Mouse (Mus musculus) forelimb bud, embryonic 11.5 days (tissue): ENCODE measurements around the gene Ttyh2.

Experiments used
- DNase-seq: peaks from one replicate; pipeline ENCODE4 v3.0.0-alpha.2; 2012; ENCODE audit warnings: low read depth, low spot score

Gene Ttyh2

DNA sequence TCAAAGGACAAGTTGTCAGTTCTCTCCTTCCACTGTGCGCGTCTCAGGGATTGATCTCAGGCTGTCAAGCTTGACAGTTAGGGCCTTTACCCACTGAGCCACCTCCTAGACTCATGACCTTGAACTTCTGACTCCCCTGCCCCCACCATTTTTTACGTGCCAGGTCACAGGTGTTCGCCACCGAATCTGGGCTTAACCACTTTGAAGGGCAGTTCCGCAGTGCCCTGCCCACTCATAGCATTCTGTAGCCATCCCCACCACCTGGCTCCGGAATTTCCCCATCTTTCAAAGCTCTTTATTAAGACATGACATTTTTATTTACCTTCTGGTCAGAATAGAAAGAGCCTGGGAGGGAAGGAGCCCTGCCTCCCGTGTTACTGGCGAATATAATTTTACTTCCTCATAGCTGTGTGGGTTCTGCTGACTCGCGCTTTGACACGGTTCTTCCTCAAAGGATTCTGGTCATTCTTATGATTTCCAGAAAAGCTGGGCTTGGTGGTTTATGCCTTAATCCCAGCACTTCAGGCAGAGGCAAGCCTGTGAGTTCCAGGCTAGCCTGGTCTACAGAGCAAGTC is 72.4 kb downstream of the Ttyh2 start:
- no peak for DNase-seq

DNA sequence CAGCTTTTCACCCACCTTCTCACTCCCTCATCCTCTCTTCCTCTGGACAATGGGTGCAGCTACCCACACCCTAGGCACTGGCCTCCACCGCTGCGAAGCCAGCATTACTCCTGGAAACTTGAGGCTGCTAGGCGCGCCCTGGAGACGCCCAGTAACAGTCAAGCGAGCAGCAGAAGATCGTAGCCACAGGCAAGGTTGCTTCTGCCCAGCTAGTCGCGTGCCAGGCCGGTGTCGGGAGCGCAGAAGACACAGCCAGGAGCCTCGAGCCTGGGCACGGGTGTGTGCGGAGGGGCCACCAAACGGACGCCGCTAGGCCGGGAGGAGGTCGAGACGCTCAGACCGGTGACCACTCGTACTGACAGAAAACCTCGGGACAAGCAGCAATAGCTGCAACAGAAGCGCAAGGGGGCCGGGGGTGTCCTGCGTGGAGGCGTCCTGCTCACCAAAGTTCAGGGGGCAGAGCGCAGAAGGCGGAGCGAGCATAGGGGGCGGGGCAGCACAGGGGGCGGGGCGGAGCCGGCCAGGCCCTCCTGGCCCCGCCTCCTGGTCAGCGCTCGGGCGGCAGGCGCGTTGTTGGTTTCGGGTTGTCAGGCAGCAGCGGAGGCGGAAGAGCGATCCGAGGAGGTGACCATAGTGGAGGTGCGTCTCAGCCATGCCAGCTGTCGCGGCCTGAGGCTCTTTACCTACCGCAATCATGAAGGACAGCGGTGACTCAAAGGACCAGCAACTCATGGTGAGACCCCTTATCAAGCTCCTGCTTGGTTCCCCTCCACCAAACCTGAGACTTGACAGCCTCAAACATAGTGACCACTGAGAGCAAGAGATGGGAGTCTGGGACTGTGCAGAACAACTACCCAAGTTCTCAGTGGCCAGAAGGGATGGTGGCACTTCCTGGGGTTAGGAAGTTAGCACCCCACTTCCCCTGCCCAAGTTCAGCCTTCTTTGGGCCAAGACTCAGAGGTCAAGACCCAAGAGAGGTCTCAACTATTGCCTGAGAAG is 89.9 kb downstream of the Ttyh2 start, which contains the start of gene Kif19a:
Kif19a (plus strand) TSS at position 569 of the 999 bp plus-strand sequence.
- peak; percentile 54 for DNase-seq

- no peak for DNase-seq
Observed at GRCm38 (mm10) chr11:114769911-114770310, 94.7 kb downstream of the Ttyh2 start.
